Mouse (Mus musculus): Measurements from ENCODE around the gene Immp2l. TPM values are rescaled to one million over a fixed set of nuclear protein-coding genes. Genes with fewer than 3 reads are reported as not detected.
A peak's percentile ranks its signal among the peaks of the same experiment; 100 is the strongest.
"Not testable (repeated sequence)": the region's sequence is repeated elsewhere in the genome, so short reads cannot be mapped to it uniquely, and the experiment has no call there.

Gene Immp2l
- total RNA-seq (2021), result 1 to 10 TPM; 5.1 to 5.6 TPM
- long read RNA-seq, experiment 1, partial matches to known transcripts, result 0 of 4 reads
- long read RNA-seq, experiment 1, other reads (novel, unspliced or antisense), result 4 of 4 reads
- long read RNA-seq, experiment 2, partial matches to known transcripts, result 0 of 9 reads
- long read RNA-seq, experiment 2, other reads (novel, unspliced or antisense), result 8 of 9 reads

DNA sequence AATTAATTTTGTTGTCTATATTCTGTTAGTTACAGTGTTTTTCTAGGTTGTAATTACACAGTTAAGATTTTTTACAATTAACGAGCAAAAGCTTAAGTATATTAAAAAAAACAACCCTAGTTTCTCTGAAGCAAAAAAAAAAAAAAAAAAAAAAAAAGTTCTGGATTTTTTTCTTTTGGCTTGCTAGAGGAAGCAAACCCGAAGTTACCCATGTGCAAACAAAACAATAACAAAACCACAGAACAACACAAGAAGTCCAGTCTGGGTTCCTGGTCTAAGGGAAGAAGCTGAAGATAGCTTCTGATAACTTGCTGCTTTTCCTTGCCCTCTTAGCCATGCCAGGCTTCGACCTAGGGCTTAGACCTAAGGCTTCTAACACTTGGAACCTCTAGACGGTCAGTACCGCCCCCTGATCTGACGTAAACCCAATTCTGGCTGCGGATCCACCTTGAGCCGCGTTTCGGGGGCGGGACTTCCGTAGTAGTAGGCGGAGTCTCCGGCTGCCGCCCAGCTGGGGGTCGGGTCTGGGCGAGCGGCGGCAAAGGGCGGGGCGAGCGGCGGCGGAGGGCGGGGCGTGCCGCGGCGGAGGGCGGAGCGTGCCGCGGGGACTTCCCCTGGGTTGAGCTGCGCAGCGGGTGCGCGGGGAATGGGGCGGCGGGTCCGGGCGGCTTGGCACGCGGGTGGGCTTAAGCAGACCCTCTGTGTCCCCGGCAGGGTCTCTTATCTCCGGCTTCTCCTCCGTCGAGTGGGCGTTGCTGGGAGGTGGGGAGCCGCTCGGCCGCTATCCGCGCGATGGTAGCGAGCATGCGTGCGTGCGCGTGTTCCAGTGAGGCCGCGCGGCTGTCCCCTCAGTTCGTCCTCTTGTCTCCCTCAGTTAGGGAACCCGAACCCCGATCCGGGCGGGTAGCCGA is at the start of gene Immp2l:
Immp2l (plus strand) TSS at position 580 of the 911 bp plus-strand sequence.
- DNase-seq (ENCODE audit: low spot score in 2 of 2), result peak; percentile 90 to 93
- intact Hi-C loops (cut with DNase I), result loop anchor here (10.0 kb wide), 1 partner anchor 179 kb away; no protein-coding TSS in a partner anchor

DNA sequence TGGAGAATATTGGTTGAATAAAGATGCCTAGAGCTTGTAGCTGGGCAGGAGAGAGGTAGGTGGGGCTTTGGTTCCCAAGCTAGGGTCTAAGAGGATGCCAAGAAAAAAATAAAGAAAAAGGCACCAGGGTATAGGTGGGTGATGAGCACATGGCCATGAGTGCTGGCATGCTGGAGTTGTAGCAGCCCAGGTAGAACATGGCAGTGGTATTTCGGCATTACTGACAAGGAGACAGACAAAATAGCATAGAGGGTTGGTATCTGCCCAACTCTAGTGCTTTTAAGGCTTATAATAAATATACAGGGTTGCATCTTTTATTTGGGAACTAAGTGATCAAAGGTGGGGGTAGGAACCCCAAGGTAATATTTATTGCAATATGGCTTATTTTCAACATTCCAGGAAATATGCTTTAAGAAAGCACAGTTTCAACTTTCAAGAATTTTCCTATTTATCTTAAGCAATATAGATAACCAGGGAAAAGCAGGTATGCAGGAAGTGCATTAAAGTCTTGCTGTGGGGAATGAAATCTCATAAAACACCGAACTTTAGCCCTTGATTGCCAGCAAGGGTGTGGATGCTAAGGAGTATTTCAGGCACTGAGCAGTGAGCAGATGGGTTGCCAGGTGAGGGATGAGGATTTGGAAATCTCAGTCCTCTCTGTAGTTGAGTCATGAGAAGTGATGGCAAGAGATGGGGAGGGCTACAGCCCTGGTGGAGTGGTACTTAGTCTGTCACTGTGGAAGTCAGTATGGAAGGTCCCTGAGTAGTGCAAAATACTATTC is 45.0 kb upstream of the Immp2l start:
- DNase-seq (ENCODE audit: low spot score in 2 of 2), result no peak
- intact Hi-C loops (cut with DNase I), result no loop called here

DNA sequence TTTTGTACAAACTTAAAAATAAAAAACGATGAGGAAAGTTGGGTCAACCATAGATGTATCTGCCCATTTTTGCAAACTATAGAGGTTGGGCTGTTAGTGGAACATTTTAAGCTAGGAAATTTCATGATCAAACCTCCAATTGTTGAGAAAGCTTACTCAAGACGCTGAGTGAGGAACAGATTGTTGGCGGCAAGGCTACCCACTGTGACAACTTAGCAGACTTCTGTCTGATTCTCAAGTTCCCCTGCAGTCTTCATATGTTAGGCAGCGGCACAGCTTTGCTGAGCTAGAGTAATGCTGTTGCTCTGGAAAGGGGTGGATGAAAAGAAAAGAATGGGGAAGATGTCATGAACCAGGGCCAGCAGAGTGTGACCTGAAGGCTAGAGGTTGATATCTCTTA is 44.2 kb upstream of the Immp2l start:
- peak in 1 of 2 experiments; percentile 4 for DNase-seq (ENCODE audit: low spot score in 2 of 2)
- intact Hi-C loops (cut with DNase I), result no loop called here

DNA sequence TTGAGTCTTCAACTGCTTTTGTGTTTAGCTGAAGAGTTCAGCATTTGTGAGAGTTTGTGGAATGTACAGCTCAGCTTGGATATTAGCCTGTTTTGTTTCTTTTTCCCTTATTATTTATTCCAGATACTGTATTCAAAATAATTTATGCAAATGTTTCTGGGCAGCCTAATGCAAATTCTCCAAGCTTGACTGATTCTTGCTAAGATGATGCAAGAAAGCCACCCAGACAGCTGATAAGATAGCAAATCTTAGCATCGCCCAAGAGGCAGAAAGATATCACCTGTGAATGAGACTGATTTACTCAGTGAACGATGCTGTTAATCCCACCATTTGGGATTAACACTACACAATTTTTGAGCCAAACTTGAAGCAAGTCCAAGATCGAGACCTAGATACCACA is 43.7 kb upstream of the Immp2l start:
- intact Hi-C loops (cut with DNase I), result no loop called here

DNA sequence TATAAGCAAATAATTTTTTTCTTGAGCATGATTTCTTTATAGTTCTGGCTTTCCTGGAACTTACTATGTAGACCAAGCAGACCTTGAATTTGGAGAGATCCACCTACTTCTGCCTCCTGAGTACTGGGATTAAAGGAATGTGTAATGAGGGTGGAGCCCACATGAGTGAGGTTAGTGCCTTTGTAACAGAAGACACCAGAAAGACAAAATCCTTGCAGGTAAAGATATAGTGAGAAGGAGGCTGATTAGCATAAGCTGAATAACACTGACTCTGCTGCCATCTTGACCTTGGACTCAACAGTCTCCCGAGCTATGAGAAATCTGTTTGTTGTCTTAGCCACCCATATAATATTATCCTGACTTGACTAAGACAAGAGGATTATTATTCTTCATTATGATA is 40.9 kb upstream of the Immp2l start:
- no peak for DNase-seq (ENCODE audit: low spot score in 2 of 2)
- intact Hi-C loops (cut with DNase I), result no loop called here

More for the DNA sequence above, 43.7 kb upstream of the Immp2l start:
- DNase-seq (ENCODE audit: low spot score in 2 of 2), result no peak

GRCm38 (mm10) chr12:40984735-40985134 is 39.2 kb upstream of the Immp2l start:
- no peak for DNase-seq (ENCODE audit: low spot score in 2 of 2)
- intact Hi-C loops (cut with DNase I), result no loop called here

DNA sequence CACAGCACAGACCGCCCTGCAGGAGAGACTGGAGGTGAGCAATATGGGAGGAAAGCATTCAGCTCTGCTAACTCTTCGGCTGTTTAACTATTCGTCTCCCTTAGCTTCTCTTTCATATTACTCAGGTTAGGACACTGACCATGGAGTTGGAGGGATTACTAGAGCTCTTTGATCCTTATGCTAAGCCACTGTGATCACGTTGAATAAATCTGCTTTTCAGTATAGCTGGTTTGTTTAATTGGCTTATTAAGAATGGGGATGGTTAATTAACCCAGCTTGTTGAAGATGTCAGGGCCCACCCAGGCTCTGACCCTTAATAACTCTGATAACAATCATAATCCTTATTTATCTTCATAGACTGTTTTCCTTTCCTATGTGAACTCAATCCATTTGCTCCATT is 38.1 kb upstream of the Immp2l start:
- no peak for DNase-seq (ENCODE audit: low spot score in 2 of 2)
- intact Hi-C loops (cut with DNase I), result no loop called here

DNA sequence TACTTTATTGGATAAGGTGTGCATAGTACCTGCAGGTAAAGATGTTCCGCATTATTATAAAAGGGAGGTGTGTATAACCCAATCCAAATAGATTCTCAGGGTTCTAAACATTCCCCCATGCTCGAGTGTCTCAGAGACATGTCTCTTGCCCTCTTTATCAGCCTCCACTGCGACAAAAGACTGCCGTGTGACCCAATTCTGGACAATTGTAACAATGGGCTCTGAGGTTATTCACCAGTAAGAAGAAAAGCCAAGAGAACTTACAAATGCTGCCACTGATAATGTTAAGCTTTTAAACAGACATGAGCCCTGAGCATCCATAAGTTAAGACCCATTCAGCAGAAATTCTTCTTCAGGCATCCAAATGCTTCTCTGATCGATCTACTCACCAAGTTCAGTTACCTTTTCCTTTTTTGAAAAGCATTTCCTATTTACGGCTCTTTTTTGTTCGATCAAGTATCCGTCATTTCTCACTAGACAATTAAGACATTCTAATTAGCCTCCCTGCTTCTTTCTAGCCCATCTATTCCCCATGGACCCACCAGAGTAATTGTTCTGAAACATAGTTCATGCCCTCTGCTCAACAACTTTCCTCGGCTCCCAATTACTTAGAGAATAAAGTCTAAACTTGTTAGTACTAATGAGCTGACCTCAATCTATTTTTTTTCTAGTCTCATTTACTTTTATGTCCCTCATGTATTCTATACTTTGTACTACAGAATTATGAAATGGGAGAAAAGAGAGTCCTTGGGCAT is 35.4 kb upstream of the Immp2l start:
- intact Hi-C loops (cut with DNase I), result no loop called here
- no peak for DNase-seq (ENCODE audit: low spot score in 2 of 2)

DNA sequence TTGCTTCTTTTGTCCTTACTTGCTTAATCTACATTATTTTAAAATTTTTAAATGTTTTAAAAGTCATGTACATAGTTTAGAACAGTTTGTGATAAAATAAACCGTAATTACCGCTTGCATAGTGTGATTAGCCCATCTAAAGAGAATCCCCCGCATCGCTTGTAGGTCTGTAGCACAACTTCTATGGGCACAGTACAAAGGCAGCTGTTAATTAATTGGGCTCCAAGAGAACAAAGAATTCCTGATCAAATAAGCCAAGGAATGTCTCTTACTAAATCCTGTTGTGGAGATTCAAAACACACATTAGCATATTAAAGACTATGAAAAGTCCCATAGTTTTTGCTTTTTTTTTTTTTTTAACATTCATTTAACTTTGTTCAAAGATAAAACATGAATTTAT is 32.2 kb upstream of the Immp2l start:
- intact Hi-C loops (cut with DNase I), result no loop called here
- DNase-seq (ENCODE audit: low spot score in 2 of 2), result no peak

GRCm38 (mm10) chr12:40992237-40992636 is 31.7 kb upstream of the Immp2l start:
- intact Hi-C loops (cut with DNase I), result not testable (repeated sequence)

DNA sequence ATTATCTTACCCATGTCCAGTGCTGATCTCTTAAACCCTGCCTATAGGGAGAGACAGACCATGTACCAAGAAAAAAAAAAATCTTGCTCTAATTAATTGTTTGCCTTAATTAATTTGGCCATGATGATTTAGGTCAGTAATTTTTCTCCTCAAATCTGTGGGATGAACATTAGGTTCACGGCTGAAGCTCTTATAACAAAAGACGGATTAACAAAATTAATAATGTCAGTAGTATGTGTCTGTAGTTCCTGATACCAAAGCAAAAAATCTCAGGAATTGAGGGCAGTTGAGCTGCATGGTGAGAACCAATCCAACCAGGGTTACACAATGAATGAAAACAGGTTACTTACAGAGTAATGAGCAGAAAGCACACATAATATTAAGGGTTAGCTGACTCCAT is 29.0 kb upstream of the Immp2l start:
- DNase-seq (ENCODE audit: low spot score in 2 of 2), result no peak
- intact Hi-C loops (cut with DNase I), result no loop called here

More at GRCm38 (mm10) chr12:40992237-40992636, 31.7 kb upstream of the Immp2l start:
- not testable (repeated sequence) for DNase-seq (ENCODE audit: low spot score in 2 of 2)

DNA sequence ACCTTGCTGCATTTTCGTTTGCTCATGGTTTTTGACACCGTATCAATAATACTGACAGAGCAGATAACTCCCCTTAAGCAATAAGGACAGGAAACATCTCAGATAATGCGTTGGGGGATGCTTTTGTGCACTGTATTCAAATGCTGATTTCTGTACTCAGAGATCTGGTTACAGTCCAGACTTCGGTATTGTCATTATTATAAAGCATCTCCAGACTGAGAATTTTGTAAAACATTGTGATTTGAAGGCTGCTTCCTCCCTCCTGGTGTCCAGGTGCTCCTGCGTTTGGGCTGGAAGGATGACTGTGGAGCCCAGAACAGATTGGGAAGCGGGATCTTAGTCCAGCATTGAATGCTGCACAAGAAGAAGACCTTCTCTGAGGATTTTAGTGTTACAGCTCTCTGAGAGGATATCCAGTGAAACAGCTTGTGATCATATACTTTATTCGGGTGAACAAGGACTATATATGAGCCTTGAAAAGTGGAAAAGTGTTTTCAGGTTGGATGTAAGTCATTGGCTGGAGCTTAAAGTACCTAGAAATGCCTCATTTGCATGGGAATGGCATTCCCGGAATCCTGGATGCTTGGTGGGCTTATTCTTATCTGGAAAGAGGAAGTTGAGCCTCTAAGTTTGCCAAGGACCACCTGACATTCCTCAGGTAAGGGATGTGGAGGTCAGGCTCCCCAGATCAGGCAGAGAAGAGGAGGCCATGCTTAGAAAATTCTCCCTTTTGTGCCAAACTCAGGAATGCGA is 28.1 kb upstream of the Immp2l start:
- intact Hi-C loops (cut with DNase I), result no loop called here
- no peak for DNase-seq (ENCODE audit: low spot score in 2 of 2)

DNA sequence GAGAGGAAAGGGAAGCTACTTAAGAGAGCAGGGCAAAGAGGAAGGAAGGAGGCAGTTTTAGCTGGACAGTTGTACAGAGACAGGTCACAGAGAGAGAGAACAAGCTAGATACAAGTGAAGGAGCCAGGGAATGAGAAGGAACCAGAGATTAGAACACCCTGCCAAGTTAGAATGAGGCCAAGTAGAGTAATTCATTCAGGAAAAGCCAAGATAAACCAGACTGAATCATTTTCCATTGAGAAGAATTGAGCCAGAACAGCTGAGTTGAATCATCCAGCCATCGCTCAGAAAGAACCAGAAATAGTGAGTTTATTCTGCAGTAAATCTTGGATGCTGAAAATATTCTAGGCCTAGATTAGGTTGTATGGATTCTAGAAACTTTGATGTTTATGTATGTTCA is 1.4 kb upstream of the Immp2l start:
- intact Hi-C loops (cut with DNase I), result loop anchor here (10.0 kb wide), 1 partner anchor 178 kb away; no protein-coding TSS in a partner anchor
- DNase-seq (ENCODE audit: low spot score in 2 of 2), result peak; percentile 5 to 25

DNA sequence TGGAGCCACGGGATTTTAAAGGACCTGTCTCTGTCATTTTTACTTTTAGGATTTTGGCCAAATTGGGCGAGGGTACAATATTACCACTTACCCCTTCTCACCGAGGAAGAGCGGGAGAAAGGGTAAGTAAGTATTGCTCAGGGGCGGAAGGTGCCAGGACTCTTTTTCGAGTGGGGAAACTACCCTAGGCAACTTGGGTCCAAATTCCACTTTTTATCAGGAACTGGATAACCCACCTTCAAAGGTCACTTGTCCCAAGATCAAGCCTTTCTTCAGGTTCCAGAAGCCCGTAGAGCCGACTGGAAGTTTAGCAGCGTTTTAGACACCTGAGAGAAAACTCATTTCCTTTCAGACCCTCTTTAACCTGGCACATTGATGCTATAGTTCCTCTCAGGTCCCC is 622 bp downstream of the Immp2l start:
- peak in 1 of 2 experiments; percentile 5 for DNase-seq (ENCODE audit: low spot score in 2 of 2)
- intact Hi-C loops (cut with DNase I), result loop anchor here (10.0 kb wide), 1 partner anchor 180 kb away; no protein-coding TSS in a partner anchor

DNA sequence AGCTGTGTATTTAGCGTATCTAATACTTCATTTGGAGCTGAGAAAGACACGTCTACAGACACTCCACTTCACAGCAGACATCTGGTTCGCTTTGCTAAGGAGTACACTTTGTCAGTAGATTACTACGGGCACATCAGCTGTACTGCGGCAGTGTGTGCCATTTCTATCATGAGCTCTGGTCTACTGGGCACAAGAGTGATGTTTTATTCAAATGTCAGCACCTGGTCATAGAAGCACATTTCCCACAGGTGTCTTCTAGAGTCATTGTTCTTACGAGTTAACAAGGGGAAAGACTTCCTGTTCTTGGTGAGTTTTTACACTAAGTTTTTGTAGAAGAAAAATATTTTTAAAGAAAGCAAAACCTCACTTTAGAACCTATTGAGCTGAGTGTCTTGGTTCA is 3.6 kb downstream of the Immp2l start:
- DNase-seq (ENCODE audit: low spot score in 2 of 2), result no peak
- intact Hi-C loops (cut with DNase I), result loop anchor here (10.0 kb wide), 1 partner anchor 183 kb away; no protein-coding TSS in a partner anchor

- no peak for DNase-seq (ENCODE audit: low spot score in 2 of 2)
Measured at GRCm38 (mm10) chr12:41031119-41031518, 7.2 kb downstream of the Immp2l start.

GRCm38 (mm10) chr12:41033196-41033595 is 9.3 kb downstream of the Immp2l start:
- no peak for DNase-seq (ENCODE audit: low spot score in 2 of 2)
- intact Hi-C loops (cut with DNase I), result no loop called here

More at GRCm38 (mm10) chr12:41031119-41031518, 7.2 kb downstream of the Immp2l start:
- intact Hi-C loops (cut with DNase I), result no loop called here

GRCm38 (mm10) chr12:41039834-41040233 is 15.9 kb downstream of the Immp2l start:
- DNase-seq (ENCODE audit: low spot score in 2 of 2), result no peak
- intact Hi-C loops (cut with DNase I), result no loop called here

All from left cerebral cortex, postnatal 14 days (tissue).